Mouse (Mus musculus) heart, postnatal 0 days (tissue): ENCODE results near the gene Tada3. TPM values are rescaled to one million over a fixed set of nuclear protein-coding genes. Genes with fewer than 3 reads are reported as not detected.

ENCODE experiments used
- ATAC-seq: fragments of 200-750 bp; cut with Nextera tagmentation; 2 replicates; pipeline ENCODE4 v1.8.0; 2017; ENCODE audit warnings: low read depth, moderate number of reproducible peaks, moderate library complexity; ENCODE audit not compliant: insufficient read depth
- DNase-seq: peaks from one replicate; pipeline ENCODE4 v3.0.0-alpha.2; 2016; ENCODE audit warnings: low spot score
- H3K27ac ChIP-seq: fragments of 300-500 bp; sonication (generic); 2 replicates; pipeline ENCODE4 v1.5.1; 2014; ENCODE audit warnings: low read depth, mild to moderate bottlenecking
- H3K27me3 ChIP-seq: fragments of 300-500 bp; sonication (generic); 2 replicates; pipeline ENCODE4 v1.6.1; 2014; ENCODE audit warnings: low read length, mixed read lengths; ENCODE audit not compliant: control insufficient read depth, insufficient read depth
- H3K36me3 ChIP-seq: fragments of 300-500 bp; sonication (generic); replicated peaks from 2 replicates; pipeline ENCODE4 v1.6.1; 2014; ENCODE audit warnings: low read length, mixed read lengths; ENCODE audit not compliant: control insufficient read depth, insufficient read depth
- H3K4me1 ChIP-seq: fragments of 300-500 bp; sonication (generic); 2 replicates; pipeline ENCODE4 v1.6.1; 2014; ENCODE audit warnings: antibody characterized with exemption; ENCODE audit not compliant: control insufficient read depth, insufficient read depth
- H3K4me2 ChIP-seq: fragments of 300-500 bp; sonication (generic); 2 replicates; pipeline ENCODE4 v1.6.1; 2014; ENCODE audit warnings: low read depth, mild to moderate bottlenecking, low read length, moderate library complexity
- H3K4me3 ChIP-seq: fragments of 300-500 bp; sonication (generic); 2 replicates; pipeline ENCODE4 v1.5.1; 2014; ENCODE audit warnings: low read depth, low read length
- H3K9ac ChIP-seq: fragments of 300-500 bp; sonication (generic); replicated peaks from 2 replicates; pipeline ENCODE4 v1.6.1; 2014; ENCODE audit warnings: low read depth, low read length, mixed read lengths
- H3K9me3 ChIP-seq: fragments of 300-500 bp; sonication (generic); replicated peaks from 2 replicates; pipeline ENCODE4 v1.6.1; 2016; ENCODE audit warnings: low read length; ENCODE audit not compliant: control insufficient read depth
- CTCF ChIP-seq: IDR thresholded peaks from 2 replicates; pipeline ENCODE4 v1.5.1; 2016; ENCODE audit warnings: antibody characterized with exemption, control low read depth, low read depth
- EP300 ChIP-seq: IDR thresholded peaks from 2 replicates; pipeline ENCODE4 v1.6.1; 2016; ENCODE audit warnings: antibody characterized with exemption, low read depth
- WGBS: fragments of 180-500 bp; shearing (Covaris S2); extraction: QIAGEN DNeasy Blood & Tissue Kit; methylation state at CpG from one replicate; pipeline ENCODE4 v1.1.7; 2014; 5-methylcytosine and 5-hydroxymethylcytosine counted together
- polyA plus RNA-seq: library from polyadenylated mRNA; unstranded; fragments of >200 nt; fragmentation: Nextera tagmentation; extraction: Ambion mirVana; gene quantifications from 2 replicates; pipeline ENCODE4 v1.2.1, GENCODE M21; 2015
- total RNA-seq: library from RNA; depleted of rRNA; stranded (reverse); fragments of >200 nt; gene quantifications from 2 replicates; pipeline ENCODE4 v1.2.3, GENCODE M21; 2014; ENCODE audit warnings: low replicate concordance

The Tada3 gene
- total and polyA plus RNA-seq, 2 experiments from 2014 or later: 28.9 to 45.1 TPM

DNA sequence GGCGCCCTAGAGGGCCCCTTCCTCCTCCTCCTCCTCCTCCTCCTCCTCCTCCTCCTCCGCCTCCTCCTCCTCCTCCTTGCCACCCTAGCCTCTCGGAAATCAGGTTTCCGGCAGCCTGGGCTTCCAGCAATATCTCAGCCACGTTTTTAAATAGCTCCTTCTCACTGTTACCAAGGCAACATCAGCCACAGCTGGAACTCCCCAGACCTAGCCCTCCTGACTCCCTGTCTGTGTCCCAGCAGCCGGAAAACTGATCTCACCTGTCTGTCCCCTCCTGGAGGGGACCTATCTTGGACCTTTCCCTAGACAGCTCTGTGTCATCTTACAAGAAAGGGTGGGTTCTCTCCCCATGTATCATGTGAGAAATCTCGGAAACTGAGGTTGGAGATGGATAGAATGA is 35.4 kb downstream of the Tada3 start:
- Histone ChIP-seq H3K4me1 (peaks cover 37% of the 10 kb centered on the region), H3K27me3 (no peaks in the 10 kb centered on the region), H3K27ac (no peak overlapping the region; the same call in 1 of the 2 replicates), H3K4me2 (peak overlapping the region; percentile 96), H3K4me3 (peak overlapping the region; percentile 91; the same call in 1 of the 2 replicates), H3K9ac (no peak overlapping the region), H3K36me3 (peaks cover 39% of the 10 kb centered on the region), H3K9me3 (no peaks in the 10 kb centered on the region)
- 18% methylated on average over 5 of the region's 7 CpGs for WGBS
- DNase-seq: no peak
- TF ChIP-seq EP300: no peak
- no peak for TF ChIP-seq CTCF
- no peak for ATAC-seq

- no peak overlapping the region for H3K4me3 ChIP-seq
- DNase-seq: no peak
- no peak overlapping the region; the same call in 1 of the 2 replicates for H3K9ac ChIP-seq
These were observed 36.1 kb downstream of the Tada3 start for GRCm38 (mm10) chr6:113341574-113341973.

GRCm38 (mm10) chr6:113336852-113337620 is 40.6 kb downstream of the Tada3 start:
- H3K36me3 ChIP-seq: peaks cover 64% of the 10 kb centered on the region

More at GRCm38 (mm10) chr6:113341574-113341973, 36.1 kb downstream of the Tada3 start:
- WGBS: 71% methylated on average over 6 of the region's 6 CpGs
- H3K27me3 ChIP-seq: no peaks in the 10 kb centered on the region
- no peaks in the 10 kb centered on the region for H3K9me3 ChIP-seq
- TF ChIP-seq EP300: no peak
- no peak for TF ChIP-seq CTCF
- ATAC-seq: no peak
- peaks cover 42% of the 10 kb centered on the region for H3K4me1 ChIP-seq
- H3K36me3 ChIP-seq: peaks cover 40% of the 10 kb centered on the region
- no peak overlapping the region; the same call in 1 of the 2 replicates for H3K27ac ChIP-seq
- peak overlapping the region; percentile 96; the same call in 1 of the 2 replicates for H3K4me2 ChIP-seq

GRCm38 (mm10) chr6:113334216-113334615 is 43.5 kb downstream of the Tada3 start:
- WGBS: 81% methylated on average over 6 of the region's 6 CpGs
- Histone ChIP-seq H3K27ac (no peak overlapping the region), H3K9ac (no peak overlapping the region), H3K36me3 (peaks cover 53% of the 10 kb centered on the region), H3K27me3 (no peaks in the 10 kb centered on the region), H3K4me1 (peaks cover 16% of the 10 kb centered on the region; the same call in 1 of the 2 replicates), H3K4me3 (no peak overlapping the region), H3K4me2 (no peak overlapping the region), H3K9me3 (no peaks in the 10 kb centered on the region)
- no peak for ATAC-seq
- no peak for DNase-seq
- TF ChIP-seq CTCF (no peak), EP300 (no peak)

More at GRCm38 (mm10) chr6:113336852-113337620, 40.6 kb downstream of the Tada3 start:
- DNase-seq (peak; percentile 63), ATAC-seq (no peak)
- TF ChIP-seq EP300: no peak
- TF ChIP-seq CTCF: no peak
- Histone ChIP-seq H3K27ac (peak overlapping the region; percentile 16; the same call in 1 of the 2 replicates), H3K9me3 (no peaks in the 10 kb centered on the region), H3K27me3 (no peaks in the 10 kb centered on the region), H3K4me2 (no peak overlapping the region), H3K4me3 (no peak overlapping the region), H3K9ac (no peak overlapping the region), H3K4me1 (peaks cover 26% of the 10 kb centered on the region)
- WGBS: 34% methylated on average over 8 of the region's 8 CpGs

DNA sequence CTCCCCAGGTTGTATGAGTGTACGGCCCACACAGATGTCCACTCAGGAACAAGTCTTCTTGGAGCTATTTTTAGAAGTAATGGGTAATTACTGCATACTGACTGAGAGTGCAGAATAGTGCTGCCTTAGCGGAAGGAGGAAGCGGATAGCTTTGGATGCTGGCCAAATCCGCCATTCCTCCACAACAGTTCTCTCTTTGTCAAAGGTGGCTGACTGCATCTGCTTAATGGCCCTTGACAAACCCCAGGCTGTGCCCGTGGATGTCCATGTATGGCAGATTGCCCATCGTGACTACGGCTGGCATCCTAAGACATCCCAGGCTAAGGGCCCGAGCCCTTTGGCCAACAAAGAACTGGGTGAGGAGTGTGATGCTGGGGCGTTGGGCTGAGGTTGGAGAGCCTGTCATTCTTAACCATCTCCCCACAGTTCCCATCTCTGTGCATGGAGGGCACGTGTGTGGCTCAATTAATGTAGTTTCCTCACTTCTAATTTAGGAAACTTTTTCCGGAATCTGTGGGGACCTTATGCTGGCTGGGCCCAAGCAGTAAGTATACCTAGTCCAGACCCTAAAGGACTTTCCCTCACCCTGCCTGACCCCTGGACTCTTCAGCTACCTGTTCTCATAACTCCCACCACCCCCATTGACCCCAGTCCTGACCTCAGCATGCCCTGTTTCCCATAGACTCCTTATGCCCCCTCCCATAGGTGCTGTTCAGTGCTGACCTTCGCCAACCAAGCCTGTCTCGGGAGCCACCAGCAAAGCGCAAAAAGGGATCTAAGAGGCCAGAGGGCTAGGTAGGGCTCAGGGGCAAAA is 44.3 kb downstream of the Tada3 start:
- TF ChIP-seq EP300 (no peak), CTCF (no peak)
- Histone ChIP-seq H3K36me3 (peaks cover 44% of the 10 kb centered on the region), H3K9ac (no peak overlapping the region), H3K9me3 (no peaks in the 10 kb centered on the region), H3K27me3 (no peaks in the 10 kb centered on the region), H3K27ac (peak overlapping the region; percentile 81), H3K4me3 (no peak overlapping the region), H3K4me2 (peak overlapping the region; percentile 30), H3K4me1 (peaks cover 16% of the 10 kb centered on the region; the same call in 1 of the 2 replicates)
- ATAC-seq (peak; percentile 46), DNase-seq (peak; percentile 70)
- WGBS: 33% methylated on average over 14 of the region's 14 CpGs
